Mouse (Mus musculus) heart, postnatal 4 days (tissue): Measurements from ENCODE around the gene 1700061G19Rik. TPM values are rescaled to one million over a fixed set of nuclear protein-coding genes. Genes with fewer than 3 reads are reported as not detected.

Experiments used
- DNase-seq: peaks from one replicate; pipeline ENCODE4 v3.0.0; 2021
- total RNA-seq, 2 experiments: library from RNA; stranded (reverse); gene quantifications; 2 replicates each; pipeline ENCODE4 v1.2.3; 2021

Gene 1700061G19Rik
- total RNA-seq, 2 experiments from 2014 or later, result 0.16 to 0.21 TPM

DNA sequence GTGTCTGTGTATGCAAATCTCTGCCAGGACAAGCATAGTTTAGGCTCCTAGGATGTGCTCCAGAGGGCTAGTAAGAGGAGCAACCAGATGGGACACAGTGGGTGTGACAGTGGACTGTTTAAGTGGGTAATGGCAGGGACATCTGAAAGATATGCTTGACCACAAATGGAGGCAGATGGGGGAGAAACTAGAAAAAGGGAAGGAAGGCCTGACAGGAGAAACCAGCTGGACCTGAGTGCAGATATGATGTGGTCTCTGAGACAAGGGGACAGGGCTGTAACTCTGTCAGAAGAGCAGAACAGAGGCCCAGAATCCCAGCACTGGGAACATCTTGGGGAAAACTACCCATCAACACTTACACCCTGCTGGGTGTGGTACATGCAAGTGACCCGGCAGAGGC is 54.3 kb downstream of the 1700061G19Rik start:
- no peak for DNase-seq

DNA sequence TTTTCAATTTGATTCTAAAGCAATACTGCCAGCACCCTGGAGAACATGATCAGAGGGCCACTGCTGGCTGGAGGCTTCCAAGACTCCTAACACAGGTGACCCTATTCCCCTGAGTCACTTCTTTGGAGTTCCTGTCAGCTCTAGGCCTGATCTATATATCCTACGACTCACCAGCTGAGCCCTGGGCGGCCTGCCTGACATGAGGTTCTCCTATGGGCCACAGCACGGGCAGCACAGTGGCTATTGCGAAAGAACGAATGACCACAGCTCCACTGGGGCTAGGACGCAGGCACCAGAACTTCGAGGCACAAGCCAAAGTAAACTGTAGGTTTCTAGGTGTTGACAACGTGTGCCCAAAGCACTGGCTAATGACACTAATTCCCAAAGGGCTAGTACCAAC is 54.7 kb downstream of the 1700061G19Rik start:
- DNase-seq, result no peak

GRCm38 (mm10) chr17:56933395-56933794 is 58.1 kb downstream of the 1700061G19Rik start:
- no peak for DNase-seq

- DNase-seq, result no peak
These were observed 59.5 kb downstream of the 1700061G19Rik start for GRCm38 (mm10) chr17:56934545-56935330.

DNA sequence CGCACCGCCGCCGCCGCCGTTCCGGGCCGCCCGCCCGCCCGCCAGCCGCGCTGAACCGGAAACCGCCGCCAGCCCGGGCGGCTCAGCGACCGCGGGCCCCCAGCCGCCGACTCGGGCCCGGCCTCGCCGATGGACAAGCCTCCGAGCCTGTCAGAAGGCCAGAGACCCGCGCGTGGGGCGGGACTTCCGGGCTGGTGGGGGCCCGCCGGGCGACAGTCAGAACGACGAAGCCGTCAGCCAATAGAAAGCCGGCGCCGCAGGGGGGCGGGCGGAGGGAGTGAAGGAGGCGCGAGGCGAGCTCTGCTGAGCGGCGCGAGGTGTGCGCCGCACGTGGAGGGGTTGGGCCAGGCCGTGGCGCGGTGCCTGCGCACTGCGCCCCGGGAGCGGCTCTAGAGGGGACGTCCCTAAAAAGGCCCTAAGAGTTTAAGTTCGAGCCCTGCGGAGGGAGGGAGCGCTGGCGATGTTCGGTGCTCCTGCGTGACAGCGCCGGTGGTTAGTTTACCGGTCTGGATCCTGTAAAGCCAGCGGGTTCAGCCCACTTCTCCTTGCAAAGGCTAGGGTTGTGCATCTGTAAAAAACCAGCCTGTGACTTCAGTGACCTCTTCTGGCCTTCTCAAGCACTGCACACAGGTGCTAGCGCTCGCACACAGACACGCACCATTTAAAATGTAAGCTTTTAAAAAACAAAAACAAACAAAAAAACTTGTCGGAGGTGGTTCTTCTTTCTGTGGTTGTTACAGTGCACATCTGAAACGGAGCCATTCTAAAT is 60.3 kb downstream of the 1700061G19Rik start, which contains the start of gene Mllt1:
TSS of gene Mllt1 (minus strand) at position 53 of the 769 bp plus-strand sequence.
- DNase-seq, result peak; percentile 100

GRCm38 (mm10) chr17:56936731-56937130 is 61.5 kb downstream of the 1700061G19Rik start:
- DNase-seq, result no peak

Other genes with a start within 250 kb of the 1700061G19Rik start
- 10 to 100 TPM; 89.0 to 90.5 TPM for gene Lonp1, start 248.6 kb upstream of the 1700061G19Rik start, total RNA-seq
- gene Catsperd, start 247.3 kb upstream of the 1700061G19Rik start, total RNA-seq, result under 1 TPM; 0.17 to 0.20 TPM
- gene Ranbp3, start 202.2 kb upstream of the 1700061G19Rik start, total RNA-seq, result 10 to 100 TPM; 60.5 to 61.8 TPM
- gene Ndufa11, start 157.7 kb upstream of the 1700061G19Rik start, total RNA-seq, result 100 to 1,000 TPM; 705 to 809 TPM
- 1 to 10 TPM; 5.3 to 8.0 TPM for gene Vmac, start 157.5 kb upstream of the 1700061G19Rik start, total RNA-seq
- gene Nrtn, start 117.9 kb upstream of the 1700061G19Rik start, total RNA-seq, result 10 to 100 TPM; 22.4 to 22.5 TPM
- gene Dus3l, start 110.7 kb upstream of the 1700061G19Rik start, total RNA-seq, result 10 to 100 TPM; 22.8 to 23.5 TPM
- gene Prr22, start 105.2 kb upstream of the 1700061G19Rik start, total RNA-seq, result under 1 TPM; 0.41 to 0.61 TPM
- gene Rfx2, start 44.5 kb upstream of the 1700061G19Rik start, total RNA-seq, result 1 to 10 TPM; 8.1 to 9.3 TPM
- not detected for gene Acsbg2, start 1.0 kb upstream of the 1700061G19Rik start, total RNA-seq
- 10 to 100 TPM; 40.5 to 41.6 TPM for gene Mllt1, start 59.9 kb downstream of the 1700061G19Rik start, total RNA-seq
- not detected for gene Acer1, start 106.6 kb downstream of the 1700061G19Rik start, total RNA-seq
- gene Clpp, start 114.8 kb downstream of the 1700061G19Rik start, total RNA-seq, result 10 to 100 TPM; 55.1 to 60.7 TPM
- gene Alkbh7, start 121.9 kb downstream of the 1700061G19Rik start, total RNA-seq, result 10 to 100 TPM; 42.3 to 49.3 TPM
- not detected for gene Pspn, start 124.5 kb downstream of the 1700061G19Rik start, total RNA-seq
- gene Gtf2f1, start 135.8 kb downstream of the 1700061G19Rik start, total RNA-seq, result 10 to 100 TPM; 36.0 to 36.9 TPM
- not detected for gene Gm17949, start 136.0 kb downstream of the 1700061G19Rik start, total RNA-seq
- 100 to 1,000 TPM; 112 to 113 TPM for gene Khsrp, start 156.0 kb downstream of the 1700061G19Rik start, total RNA-seq
- gene Slc25a41, start 166.2 kb downstream of the 1700061G19Rik start, total RNA-seq, result not detected
- under 1 TPM in 1 of 2 experiments, not detected in 1; 0.47 TPM for gene Crb3, start 183.6 kb downstream of the 1700061G19Rik start, total RNA-seq
- 10 to 100 TPM; 78.3 to 81.6 TPM for gene Slc25a23, start 184.4 kb downstream of the 1700061G19Rik start, total RNA-seq
- under 1 TPM; 0.69 to 0.70 TPM for gene Dennd1c, start 203.0 kb downstream of the 1700061G19Rik start, total RNA-seq
- 1 to 10 TPM; 5.9 to 6.7 TPM for gene Tubb4a, start 212.3 kb downstream of the 1700061G19Rik start, total RNA-seq
- gene Tnfsf9, start 229.8 kb downstream of the 1700061G19Rik start, total RNA-seq, result under 1 TPM; 0.48 to 0.61 TPM